Mouse (Mus musculus) liver, embryonic 12.5 days (tissue): Measurements from ENCODE around the gene Zfc3h1. TPM values are rescaled to one million over a fixed set of nuclear protein-coding genes. Genes with fewer than 3 reads are reported as not detected.

Experiments
- ATAC-seq: fragments of 200-750 bp; cut with Nextera tagmentation; 2 replicates; pipeline ENCODE4 v1.8.0; 2017; ENCODE audit warnings: moderate number of reproducible peaks, mild to moderate bottlenecking, moderate library complexity
- H3K27ac ChIP-seq: fragments of 300-500 bp; sonication (generic); 2 replicates; pipeline ENCODE4 v1.5.1; 2016; ENCODE audit warnings: mild to moderate bottlenecking
- H3K27me3 ChIP-seq: fragments of 300-500 bp; sonication (generic); replicated peaks from 2 replicates; pipeline ENCODE4 v1.6.1; 2016; ENCODE audit warnings: mild to moderate bottlenecking, moderate library complexity
- H3K36me3 ChIP-seq: fragments of 300-500 bp; sonication (generic); 2 replicates; pipeline ENCODE4 v1.6.1; 2016; ENCODE audit warnings: mild to moderate bottlenecking, moderate library complexity
- H3K4me1 ChIP-seq: fragments of 300-500 bp; sonication (generic); 2 replicates; pipeline ENCODE4 v1.6.1; 2016
- H3K4me2 ChIP-seq: fragments of 300-500 bp; sonication (generic); 2 replicates; pipeline ENCODE4 v1.6.1; 2016; ENCODE audit warnings: mild to moderate bottlenecking, moderate library complexity
- H3K4me3 ChIP-seq: fragments of 300-500 bp; sonication (generic); 2 replicates; pipeline ENCODE4 v1.5.1; 2016; ENCODE audit warnings: mild to moderate bottlenecking, moderate library complexity
- H3K9ac ChIP-seq: fragments of 300-500 bp; sonication (generic); 2 replicates; pipeline ENCODE4 v1.6.1; 2016; ENCODE audit warnings: mild to moderate bottlenecking, moderate library complexity
- H3K9me3 ChIP-seq: fragments of 300-500 bp; sonication (generic); replicated peaks from 2 replicates; pipeline ENCODE4 v1.6.1; 2016; ENCODE audit warnings: mild to moderate bottlenecking, moderate library complexity
- WGBS: fragments of 180-500 bp; shearing (Covaris S2); methylation state at CpG from one replicate; pipeline ENCODE4 v1.1.7; 2016; ENCODE audit not compliant: insufficient replicate concordance; 5-methylcytosine and 5-hydroxymethylcytosine counted together
- polyA plus RNA-seq: library from polyadenylated mRNA; unstranded; fragments of >200 nt; fragmentation: Nextera tagmentation; extraction: Ambion mirVana; gene quantifications from 2 replicates; pipeline ENCODE4 v1.2.1, GENCODE M21; 2016

The Zfc3h1 gene
- polyA plus RNA-seq, 1 experiment from 2014 or later = 15.9 TPM

GRCm38 (mm10) chr10:115467985-115468384 is 83.2 kb downstream of the Zfc3h1 start:
- no peak for ATAC-seq
- Histone ChIP-seq H3K27me3 (no peaks in the 10 kb centered on the region), H3K9ac (no peak overlapping the region), H3K4me3 (no peak overlapping the region), H3K4me2 (no peak overlapping the region), H3K9me3 (no peaks in the 10 kb centered on the region), H3K27ac (no peak overlapping the region), H3K4me1 (no peaks in the 10 kb centered on the region), H3K36me3 (no peaks in the 10 kb centered on the region)
- 81% methylated on average over 8 of the region's 8 CpGs for WGBS

GRCm38 (mm10) chr10:115468632-115469031 is 83.9 kb downstream of the Zfc3h1 start:
- H3K9ac ChIP-seq = no peak overlapping the region

GRCm38 (mm10) chr10:115469040-115469439 is 84.3 kb downstream of the Zfc3h1 start:
- H3K4me1 ChIP-seq = no peaks in the 10 kb centered on the region
- H3K9me3 ChIP-seq = no peaks in the 10 kb centered on the region
- no peaks in the 10 kb centered on the region for H3K36me3 ChIP-seq
- H3K9ac ChIP-seq = no peak overlapping the region
- no peak overlapping the region for H3K4me3 ChIP-seq
- no peak for ATAC-seq
- H3K27me3 ChIP-seq = no peaks in the 10 kb centered on the region
- no peak overlapping the region for H3K27ac ChIP-seq
- 34% methylated on average over 7 of the region's 7 CpGs for WGBS
- no peak overlapping the region for H3K4me2 ChIP-seq

More at GRCm38 (mm10) chr10:115468632-115469031, 83.9 kb downstream of the Zfc3h1 start:
- Histone ChIP-seq H3K4me3 (no peak overlapping the region), H3K9me3 (no peaks in the 10 kb centered on the region), H3K27ac (no peak overlapping the region), H3K4me1 (no peaks in the 10 kb centered on the region), H3K4me2 (no peak overlapping the region), H3K36me3 (no peaks in the 10 kb centered on the region), H3K27me3 (no peaks in the 10 kb centered on the region)
- ATAC-seq = no peak
- WGBS = 58% methylated on average over 7 of the region's 7 CpGs

GRCm38 (mm10) chr10:115470621-115471334 is 86.0 kb downstream of the Zfc3h1 start:
- H3K9ac ChIP-seq = no peak overlapping the region
- no peaks in the 10 kb centered on the region for H3K4me1 ChIP-seq
- WGBS = 52% methylated on average over 17 of the region's 17 CpGs
- no peaks in the 10 kb centered on the region for H3K36me3 ChIP-seq
- no peaks in the 10 kb centered on the region for H3K9me3 ChIP-seq
- peak overlapping the region; percentile 48 for H3K4me2 ChIP-seq
- peak overlapping the region; percentile 27 for H3K4me3 ChIP-seq
- no peaks in the 10 kb centered on the region for H3K27me3 ChIP-seq
- ATAC-seq = no peak
- no peak overlapping the region for H3K27ac ChIP-seq

- Histone ChIP-seq H3K27me3 (no peaks in the 10 kb centered on the region), H3K4me1 (0 out of 2 replicates have a peak, but pooled peaks cover 3% of the 10 kb centered on the region), H3K4me3 (no peak overlapping the region), H3K9me3 (no peaks in the 10 kb centered on the region), H3K36me3 (no peaks in the 10 kb centered on the region), H3K9ac (no peak overlapping the region), H3K27ac (no peak overlapping the region), H3K4me2 (no peak overlapping the region)
- ATAC-seq = no peak
- WGBS = 63% methylated on average over 6 of the region's 6 CpGs
These were observed 88.6 kb downstream of the Zfc3h1 start for GRCm38 (mm10) chr10:115473213-115473961.

GRCm38 (mm10) chr10:115475000-115475550 is 90.3 kb downstream of the Zfc3h1 start:
- ATAC-seq = no peak
- WGBS = 63% methylated on average over 7 of the region's 7 CpGs

GRCm38 (mm10) chr10:115476506-115476905 is 91.7 kb downstream of the Zfc3h1 start:
- Histone ChIP-seq H3K27ac (no peak overlapping the region), H3K9me3 (no peaks in the 10 kb centered on the region), H3K4me2 (no peak overlapping the region), H3K4me3 (no peak overlapping the region), H3K36me3 (no peaks in the 10 kb centered on the region), H3K9ac (no peak overlapping the region), H3K27me3 (no peaks in the 10 kb centered on the region), H3K4me1 (0 out of 2 replicates have a peak, but pooled peaks cover 9% of the 10 kb centered on the region)
- WGBS = 73% methylated on average over 9 of the region's 9 CpGs
- ATAC-seq = no peak

More at GRCm38 (mm10) chr10:115475000-115475550, 90.3 kb downstream of the Zfc3h1 start:
- no peaks in the 10 kb centered on the region for H3K9me3 ChIP-seq
- no peak overlapping the region for H3K4me3 ChIP-seq
- H3K27ac ChIP-seq = no peak overlapping the region
- no peaks in the 10 kb centered on the region for H3K27me3 ChIP-seq
- no peak overlapping the region for H3K4me2 ChIP-seq
- no peaks in the 10 kb centered on the region for H3K36me3 ChIP-seq
- 0 out of 2 replicates have a peak, but pooled peaks cover 9% of the 10 kb centered on the region for H3K4me1 ChIP-seq
- no peak overlapping the region for H3K9ac ChIP-seq

- no peaks in the 10 kb centered on the region for H3K27me3 ChIP-seq
- H3K36me3 ChIP-seq = no peaks in the 10 kb centered on the region
- H3K4me3 ChIP-seq = no peak overlapping the region
- H3K9me3 ChIP-seq = no peaks in the 10 kb centered on the region
- 0 out of 2 replicates have a peak, but pooled peaks cover 9% of the 10 kb centered on the region for H3K4me1 ChIP-seq
- H3K27ac ChIP-seq = no peak overlapping the region
- ATAC-seq = 0 out of 2 replicates have a peak, but pooled peaks have one; percentile 32
- WGBS = 41% methylated on average over 20 of the region's 20 CpGs
- peak overlapping the region; percentile 37 for H3K4me2 ChIP-seq
- no peak overlapping the region for H3K9ac ChIP-seq
These were observed 93.8 kb downstream of the Zfc3h1 start for GRCm38 (mm10) chr10:115478441-115479141.

Other genes starting within 250 kb of the Zfc3h1 start
- gene Tph2, start 199.9 kb upstream of the Zfc3h1 start, polyA plus RNA-seq = not detected in 2 replicates
- 45.0 and 46.8 TPM in 2 replicates for gene Tbc1d15, start 133.5 kb upstream of the Zfc3h1 start, polyA plus RNA-seq
- 4.8 and 6.1 TPM in 2 replicates for gene Rab21, start 69.4 kb upstream of the Zfc3h1 start, polyA plus RNA-seq
- 15.0 and 16.7 TPM in 2 replicates for gene Tmem19, start 22.5 kb upstream of the Zfc3h1 start, polyA plus RNA-seq
- gene Thap2, start 516 bp upstream of the Zfc3h1 start, polyA plus RNA-seq = 10.1 and 10.5 TPM in 2 replicates
- gene A930009A15Rik, start 185.0 kb downstream of the Zfc3h1 start, polyA plus RNA-seq = not detected in 2 replicates
- 2.7 and 3.9 TPM in 2 replicates for gene Lgr5, start 202.8 kb downstream of the Zfc3h1 start, polyA plus RNA-seq